Mouse (Mus musculus): ENCODE measurements at regions not wholly inside any gene's neighbourhood (a gene's known extent, or its start where the extent isn't known, plus 50 kb on each side); places are given as distances from the start of the nearest gene placed in this dataset.
A peak's percentile ranks its signal among the peaks of the same experiment; 100 is the strongest.

GRCm38 (mm10) chr3:149116604-149117003 lies 126.2 kb upstream of the Adgrl2 start:
- peak overlapping the region; percentile 58 for H3K27ac ChIP-seq

GRCm38 (mm10) chr3:149115901-149116300 lies 125.5 kb upstream of the Adgrl2 start:
- ATAC-seq (replicated peaks; ENCODE audit: low FRiP score): no peak
- H3K4me1 ChIP-seq: peaks cover 27% of the 10 kb centered on the region
- no peaks in the 10 kb centered on the region for H3K27me3 ChIP-seq
- H3K27ac ChIP-seq: no peak overlapping the region
- no peak overlapping the region for H3K9ac ChIP-seq
- H3K4me3 ChIP-seq (replicated peaks): no peak overlapping the region
- H3K36me3 ChIP-seq: no peaks in the 10 kb centered on the region
- 79% methylated on average over 12 of the region's 12 CpGs for WGBS
- no peaks in the 10 kb centered on the region for H3K9me3 ChIP-seq (replicated peaks)
- H3K4me2 ChIP-seq: no peak overlapping the region

More at GRCm38 (mm10) chr3:149116604-149117003, 126.2 kb upstream of the Adgrl2 start:
- H3K9me3 ChIP-seq (replicated peaks): no peaks in the 10 kb centered on the region
- no peak overlapping the region for H3K4me3 ChIP-seq (replicated peaks)
- H3K4me2 ChIP-seq: no peak overlapping the region
- H3K36me3 ChIP-seq: no peaks in the 10 kb centered on the region
- 74% methylated on average over 11 of the region's 11 CpGs for WGBS
- peaks cover 24% of the 10 kb centered on the region for H3K4me1 ChIP-seq
- no peak overlapping the region for H3K9ac ChIP-seq
- H3K27me3 ChIP-seq: no peaks in the 10 kb centered on the region
- no peak; the same call in 1 of the 2 replicates for ATAC-seq (replicated peaks; ENCODE audit: low FRiP score)

GRCm38 (mm10) chr3:149112878-149113277 lies 122.5 kb upstream of the Adgrl2 start:
- no peak overlapping the region for H3K4me3 ChIP-seq (replicated peaks)
- H3K27me3 ChIP-seq: no peaks in the 10 kb centered on the region
- ATAC-seq (replicated peaks; ENCODE audit: low FRiP score): no peak
- H3K4me1 ChIP-seq: peaks cover 31% of the 10 kb centered on the region
- no peaks in the 10 kb centered on the region for H3K36me3 ChIP-seq
- H3K9ac ChIP-seq: no peak overlapping the region
- WGBS: 83% methylated on average over 6 of the region's 6 CpGs
- no peak overlapping the region for H3K27ac ChIP-seq
- H3K9me3 ChIP-seq (replicated peaks): no peaks in the 10 kb centered on the region
- no peak overlapping the region for H3K4me2 ChIP-seq

- no peak for ATAC-seq (replicated peaks; ENCODE audit: low FRiP score)
- no peaks in the 10 kb centered on the region for H3K36me3 ChIP-seq
- H3K4me1 ChIP-seq: peaks cover 22% of the 10 kb centered on the region
- no peak overlapping the region for H3K27ac ChIP-seq
- 61% methylated on average over 19 of the region's 19 CpGs for WGBS
- H3K4me3 ChIP-seq (replicated peaks): no peak overlapping the region
- no peaks in the 10 kb centered on the region for H3K27me3 ChIP-seq
- H3K9ac ChIP-seq: no peak overlapping the region
- no peak overlapping the region for H3K4me2 ChIP-seq
- H3K9me3 ChIP-seq (replicated peaks): no peaks in the 10 kb centered on the region
These were observed 121.4 kb upstream of the Adgrl2 start for GRCm38 (mm10) chr3:149111529-149112439.

GRCm38 (mm10) chr3:149110831-149111230 lies 120.5 kb upstream of the Adgrl2 start:
- H3K4me1 ChIP-seq: peaks cover 26% of the 10 kb centered on the region
- no peak overlapping the region for H3K9ac ChIP-seq
- no peaks in the 10 kb centered on the region for H3K36me3 ChIP-seq
- 54% methylated on average over 9 of the region's 9 CpGs for WGBS
- no peaks in the 10 kb centered on the region for H3K9me3 ChIP-seq (replicated peaks)
- no peak for ATAC-seq (replicated peaks; ENCODE audit: low FRiP score)
- H3K4me3 ChIP-seq (replicated peaks): no peak overlapping the region
- H3K4me2 ChIP-seq: no peak overlapping the region
- H3K27ac ChIP-seq: no peak overlapping the region
- H3K27me3 ChIP-seq: no peaks in the 10 kb centered on the region

DNA sequence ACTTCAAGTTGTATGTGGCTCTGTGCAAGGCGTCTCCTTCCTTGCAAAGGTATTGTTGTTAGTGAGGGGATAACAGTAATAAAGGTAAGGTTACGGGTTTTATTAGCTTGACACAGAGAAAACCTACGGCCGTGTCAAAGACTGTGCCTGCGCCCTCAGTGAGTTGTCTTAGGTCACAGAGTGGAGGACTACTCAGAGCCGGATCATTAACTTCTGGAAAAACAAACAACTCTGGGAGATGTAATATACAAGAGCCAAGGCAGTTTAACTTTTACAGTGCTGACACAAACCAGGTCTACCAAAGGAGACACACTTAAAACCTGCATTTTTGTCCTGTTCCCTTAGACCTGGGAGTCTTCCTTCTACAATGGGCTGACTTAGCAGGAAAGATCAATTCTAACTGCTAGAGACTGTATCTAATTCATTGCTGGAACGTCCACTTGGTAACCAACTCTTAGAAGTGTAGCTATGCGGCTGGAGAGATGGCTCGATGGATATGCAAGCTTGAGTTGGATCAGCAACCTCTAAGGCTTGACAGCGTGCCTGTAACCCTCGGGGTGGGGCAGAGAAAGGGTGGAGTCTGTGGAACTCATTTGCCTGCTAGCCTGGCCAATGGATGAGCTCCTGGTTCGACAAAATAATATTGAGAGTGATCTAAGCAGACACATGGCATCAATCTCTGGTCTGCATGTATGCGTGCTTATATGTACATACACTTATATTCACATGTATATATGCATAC lies 115.5 kb upstream of the Adgrl2 start:
- Histone ChIP-seq H3K27ac (peak overlapping the region; percentile 51; the same call in 1 of the 2 replicates), H3K4me1 (peaks cover 13% of the 10 kb centered on the region; the same call in 1 of the 2 replicates), H3K27me3 (no peaks in the 10 kb centered on the region), H3K4me2 (no peak overlapping the region), H3K4me3 (replicated peaks) (no peak overlapping the region), H3K36me3 (no peaks in the 10 kb centered on the region), H3K9me3 (replicated peaks) (no peaks in the 10 kb centered on the region), H3K9ac (no peak overlapping the region)
- WGBS: 32% methylated on average over 13 of the region's 13 CpGs
- peak; percentile 93 for ATAC-seq (replicated peaks; ENCODE audit: low FRiP score)

GRCm38 (mm10) chr3:149105181-149105580 lies 114.8 kb upstream of the Adgrl2 start:
- Histone ChIP-seq H3K4me3 (replicated peaks) (no peak overlapping the region), H3K36me3 (no peaks in the 10 kb centered on the region), H3K4me1 (peaks cover 9% of the 10 kb centered on the region; the same call in 1 of the 2 replicates), H3K9ac (no peak overlapping the region), H3K9me3 (replicated peaks) (no peaks in the 10 kb centered on the region), H3K4me2 (no peak overlapping the region), H3K27me3 (no peaks in the 10 kb centered on the region), H3K27ac (peak overlapping the region; percentile 51; the same call in 1 of the 2 replicates)
- WGBS: 60% methylated on average over 4 of the region's 4 CpGs
- ATAC-seq (replicated peaks; ENCODE audit: low FRiP score): no peak

DNA sequence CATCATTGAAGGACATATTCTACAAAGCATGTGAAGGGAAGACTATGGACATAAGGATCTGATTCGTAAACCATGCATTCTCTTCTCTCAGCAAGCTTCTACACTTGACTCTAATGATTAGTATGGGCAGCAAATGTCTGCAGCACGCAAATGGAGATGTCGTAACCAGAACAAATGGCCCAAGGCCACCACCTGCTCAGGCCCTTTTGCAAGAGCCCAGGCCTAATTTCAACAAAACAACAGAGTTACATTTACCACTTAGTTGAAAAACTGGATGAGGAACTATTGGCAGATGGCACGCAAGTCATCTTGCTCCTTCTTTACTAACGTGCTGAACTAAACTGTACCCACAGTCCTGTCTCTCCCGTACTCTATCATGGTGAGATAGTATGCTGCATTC lies 113.7 kb upstream of the Adgrl2 start:
- Histone ChIP-seq H3K9me3 (replicated peaks) (no peaks in the 10 kb centered on the region), H3K4me2 (no peak overlapping the region), H3K9ac (no peak overlapping the region), H3K27ac (no peak overlapping the region), H3K4me3 (replicated peaks) (no peak overlapping the region), H3K4me1 (peaks cover 9% of the 10 kb centered on the region; the same call in 1 of the 2 replicates), H3K36me3 (no peaks in the 10 kb centered on the region), H3K27me3 (no peaks in the 10 kb centered on the region)
- 72% methylated on average over 6 of the region's 6 CpGs for WGBS
- no peak for ATAC-seq (replicated peaks; ENCODE audit: low FRiP score)

DNA sequence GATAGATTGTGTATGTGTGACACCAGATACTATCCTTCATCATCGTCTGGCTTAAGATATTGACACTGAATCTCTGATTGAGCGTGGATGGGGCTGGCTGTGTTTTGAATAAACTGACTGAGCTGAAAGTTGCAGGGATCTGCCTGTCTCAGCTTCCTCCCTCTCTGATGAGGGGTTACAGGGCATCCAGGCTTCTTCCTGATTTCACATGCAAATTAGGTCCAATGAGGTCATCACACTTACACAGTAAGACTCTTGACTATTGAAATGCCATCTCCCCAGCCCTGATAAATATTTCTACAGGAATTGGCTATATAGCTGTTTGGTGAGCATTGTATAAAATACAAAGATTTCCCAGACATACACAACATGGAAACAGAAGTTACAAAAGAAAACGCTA lies 113.1 kb upstream of the Adgrl2 start:
- no peak overlapping the region for H3K4me2 ChIP-seq
- H3K4me3 ChIP-seq (replicated peaks): no peak overlapping the region
- H3K27ac ChIP-seq: no peak overlapping the region
- no peak for ATAC-seq (replicated peaks; ENCODE audit: low FRiP score)
- H3K4me1 ChIP-seq: peaks cover 9% of the 10 kb centered on the region; the same call in 1 of the 2 replicates
- H3K9ac ChIP-seq: no peak overlapping the region
- H3K27me3 ChIP-seq: no peaks in the 10 kb centered on the region
- 90% methylated on average over 3 of the region's 3 CpGs for WGBS
- no peaks in the 10 kb centered on the region for H3K36me3 ChIP-seq
- H3K9me3 ChIP-seq (replicated peaks): no peaks in the 10 kb centered on the region

- Histone ChIP-seq H3K4me3 (replicated peaks) (no peak overlapping the region), H3K4me1 (peaks cover 9% of the 10 kb centered on the region; the same call in 1 of the 2 replicates), H3K9ac (no peak overlapping the region), H3K36me3 (no peaks in the 10 kb centered on the region), H3K27me3 (no peaks in the 10 kb centered on the region), H3K27ac (no peak overlapping the region), H3K4me2 (no peak overlapping the region), H3K9me3 (replicated peaks) (no peaks in the 10 kb centered on the region)
- whole genome bisulfite sequencing: 83% methylated on average over 8 of the region's 8 CpGs
- no peak for ATAC-seq (replicated peaks; ENCODE audit: low FRiP score)
These were observed 112.5 kb upstream of the Adgrl2 start for GRCm38 (mm10) chr3:149102846-149103245.

- 72% methylated on average over 10 of the region's 10 CpGs for WGBS
- ATAC-seq (replicated peaks; ENCODE audit: low FRiP score): no peak
- Histone ChIP-seq H3K4me3 (replicated peaks) (no peak overlapping the region), H3K9me3 (replicated peaks) (no peaks in the 10 kb centered on the region), H3K36me3 (no peaks in the 10 kb centered on the region), H3K9ac (no peak overlapping the region), H3K4me2 (no peak overlapping the region), H3K4me1 (peaks cover 9% of the 10 kb centered on the region; the same call in 1 of the 2 replicates), H3K27me3 (no peaks in the 10 kb centered on the region), H3K27ac (no peak overlapping the region)
These were observed 111.4 kb upstream of the Adgrl2 start for GRCm38 (mm10) chr3:149101785-149102184.

- Histone ChIP-seq H3K9me3 (replicated peaks) (no peaks in the 10 kb centered on the region), H3K4me3 (replicated peaks) (no peak overlapping the region), H3K4me2 (no peak overlapping the region), H3K36me3 (no peaks in the 10 kb centered on the region), H3K27me3 (no peaks in the 10 kb centered on the region), H3K9ac (no peak overlapping the region), H3K27ac (no peak overlapping the region), H3K4me1 (no peaks in the 10 kb centered on the region)
- 68% methylated on average over 4 of the region's 4 CpGs for WGBS
- ATAC-seq (replicated peaks; ENCODE audit: low FRiP score): no peak
These were observed 108.4 kb upstream of the Adgrl2 start for GRCm38 (mm10) chr3:149098764-149099163.

All from kidney, embryonic 15.5 days (tissue).